ENCODE assay signal across 20 mouse cellular contexts in the genomic region with DNA sequence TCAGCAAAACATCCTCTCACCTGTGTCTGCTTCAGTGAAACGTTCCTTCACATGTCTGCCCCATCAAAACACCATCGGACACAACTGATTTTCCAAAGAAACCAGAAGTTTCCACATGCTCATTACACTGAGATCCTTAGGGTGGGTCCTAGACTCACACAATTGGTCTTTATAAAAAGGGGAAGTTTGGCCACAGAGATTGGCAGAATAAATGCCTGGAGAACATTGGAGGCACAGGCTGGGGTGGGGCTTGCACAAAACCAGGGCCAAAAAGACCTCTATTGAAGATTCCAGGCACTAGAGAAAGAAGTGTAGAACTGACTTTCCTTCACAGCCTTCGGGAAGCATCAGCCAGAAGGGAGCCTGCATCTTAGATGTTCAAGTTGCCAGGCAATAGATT. TPM values are rescaled to one million over a fixed set of nuclear protein-coding genes. Genes with fewer than 3 reads are reported as not detected.
"Had no signal": no experiment of that assay in that cellular context is flagged by ENCODE, and none has a peak within 500 bp of the region (broad histone marks: within the 10 kb centered on the region; RNA-seq: fewer than 3 reads in every experiment).

No protein-coding gene starts in this region.

- H3K9ac ChIP-seq: lung, embryonic 14.5 days; midbrain, embryonic 12.5 days; neural tube, embryonic 13.5 days; neural tube, embryonic 15.5 days had no signal

- H3K4me3 ChIP-seq: midbrain, embryonic 10.5 days; midbrain, embryonic 12.5 days; myocyte; neural tube, embryonic 13.5 days; neural tube, embryonic 15.5 days had no signal

- H3K36me3 ChIP-seq: midbrain, embryonic 10.5 days; midbrain, embryonic 12.5 days; neural tube, embryonic 13.5 days; neural tube, embryonic 15.5 days had no signal

- H3K27me3 ChIP-seq: neural tube, embryonic 13.5 days; neural tube, embryonic 15.5 days had no signal

- DNase-seq: lung, adult 18-20 months; midbrain, embryonic 14.5 days; right cerebral cortex, adult 18-20 months; right cerebral cortex, postnatal 25 days; right cerebral cortex, postnatal 4 days; spleen, adult 18-20 months; thymus, adult 18-20 months; thymus, postnatal 14 days; thymus, postnatal 36 days had no signal

- ATAC-seq: midbrain, embryonic 16.5 days had no signal

- H3K27ac ChIP-seq: midbrain, embryonic 10.5 days; midbrain, embryonic 12.5 days; neural tube, embryonic 13.5 days; neural tube, embryonic 15.5 days had no signal

- H3K9me3 ChIP-seq: midbrain, embryonic 10.5 days; midbrain, embryonic 12.5 days; neural tube, embryonic 13.5 days; neural tube, embryonic 15.5 days had no signal

RNA-seq across cellular contexts. Expression of a gene that starts 21.2 kb away (rescaled TPM):
- total RNA-seq: megakaryocyte, adult 5-6 weeks; megakaryocyte-erythroid progenitor cell, adult 5-6 weeks had no signal
- polyA plus RNA-seq: midbrain, embryonic 10.5 days; midbrain, embryonic 12.5 days; midbrain, embryonic 14.5 days; midbrain, embryonic 16.5 days; small intestine, adult 2 months; stomach, embryonic 14.5 days had no signal
